Mouse (Mus musculus) thymus, adult 2 months (tissue): Measurements from ENCODE around the gene Stum. TPM values are rescaled to one million over a fixed set of nuclear protein-coding genes. Genes with fewer than 3 reads are reported as not detected.
A peak's percentile ranks its signal among the peaks of the same experiment; 100 is the strongest.
"Not testable (repeated sequence)": the region's sequence is repeated elsewhere in the genome, so short reads cannot be mapped to it uniquely, and the experiment has no call there.

ENCODE experiments used
- DNase-seq: peaks from one replicate; pipeline ENCODE4 v3.0.0; 2021
- H3K27ac ChIP-seq: fragments of 200-500 bp; 2 replicates; pipeline ENCODE4 v1.5.1; 2012; ENCODE audit warnings: low read length, control low read depth; ENCODE audit not compliant: control insufficient read depth, insufficient read depth
- H3K27me3 ChIP-seq: fragments of 200-500 bp; 2 replicates; pipeline ENCODE4 v1.6.1; 2012; ENCODE audit warnings: mild to moderate bottlenecking, low read length, moderate library complexity, mixed read lengths; ENCODE audit not compliant: control insufficient read depth, insufficient read depth
- H3K36me3 ChIP-seq: fragments of 200-500 bp; 2 replicates; pipeline ENCODE4 v1.6.1; 2012; ENCODE audit warnings: mild to moderate bottlenecking, low read length, moderate library complexity; ENCODE audit not compliant: control insufficient read depth, insufficient read depth
- H3K4me1 ChIP-seq: fragments of 200-500 bp; replicated peaks from 2 replicates; pipeline ENCODE4 v1.6.1; 2012; ENCODE audit warnings: low read length; ENCODE audit not compliant: control insufficient read depth, insufficient read depth
- H3K4me3 ChIP-seq: fragments of 200-500 bp; 2 replicates; pipeline ENCODE4 v1.5.1; 2012; ENCODE audit warnings: mild to moderate bottlenecking, low read length, control low read depth, moderate library complexity; ENCODE audit not compliant: control insufficient read depth, insufficient read depth
- CTCF ChIP-seq: fragments of 200-500 bp; IDR thresholded peaks from 2 replicates; pipeline ENCODE4 v1.5.1; 2012; ENCODE audit warnings: mild to moderate bottlenecking, control low read depth, low read length, moderate library complexity, borderline replicate concordance; ENCODE audit not compliant: control insufficient read depth, poor library complexity, insufficient read depth; ENCODE audit errors: extremely low read depth
- POLR2A ChIP-seq: fragments of 200-500 bp; IDR thresholded peaks from 2 replicates; pipeline ENCODE4 v1.6.1; 2012; ENCODE audit warnings: mild to moderate bottlenecking, low read length, control low read depth, moderate library complexity; ENCODE audit not compliant: control insufficient read depth, poor library complexity, insufficient read depth; ENCODE audit errors: extremely low read depth
- WGBS: fragments of 180-500 bp; shearing (Covaris S2); methylation state at CpG from one replicate; pipeline ENCODE4 v1.1.7; 2018; 5-methylcytosine and 5-hydroxymethylcytosine counted together
- polyA plus RNA-seq: library from polyadenylated mRNA; depleted of rRNA; stranded (reverse); fragments of >200 nt; gene quantifications from 2 replicates; pipeline ENCODE4 v1.2.3, GENCODE M21; 2012

Stum gene
- polyA plus RNA-seq, 1 experiment: 1.3 TPM

GRCm38 (mm10) chr1:180390321-180390731 is 93.0 kb downstream of the Stum start:
- WGBS: 1% methylated on average over 3 of the region's 3 CpGs
- H3K4me1 ChIP-seq: peaks cover 54% of the 10 kb centered on the region
- peak overlapping the region; percentile 70 for H3K27ac ChIP-seq
- no peaks in the 10 kb centered on the region for H3K27me3 ChIP-seq
- no peak for TF ChIP-seq CTCF
- no peak for TF ChIP-seq POLR2A
- peaks cover 8% of the 10 kb centered on the region for H3K36me3 ChIP-seq
- peak; percentile 75 for DNase-seq
- no peak overlapping the region for H3K4me3 ChIP-seq

- H3K4me1 ChIP-seq: peaks cover 59% of the 10 kb centered on the region
- DNase-seq, H3K36me3 ChIP-seq, H3K27me3 ChIP-seq, H3K4me3 ChIP-seq: not testable (repeated sequence)
- peak overlapping the region; percentile 95 for H3K27ac ChIP-seq
- WGBS: 88% methylated on average over 11 of the region's 11 CpGs
Observed at GRCm38 (mm10) chr1:180389213-180389760, 94.0 kb downstream of the Stum start.

GRCm38 (mm10) chr1:180388481-180388880 is 94.8 kb downstream of the Stum start:
- no peaks in the 10 kb centered on the region for H3K27me3 ChIP-seq
- peaks cover 55% of the 10 kb centered on the region for H3K4me1 ChIP-seq
- peak overlapping the region; percentile 95 for H3K27ac ChIP-seq
- no peaks in the 10 kb centered on the region for H3K36me3 ChIP-seq
- H3K4me3 ChIP-seq: no peak overlapping the region
- TF ChIP-seq CTCF: no peak
- TF ChIP-seq POLR2A: no peak
- WGBS: 27% methylated on average over 1 of the region's 1 CpGs
- peak; percentile 74 for DNase-seq

- TF ChIP-seq POLR2A: no peak
- TF ChIP-seq CTCF: no peak
- no peak for DNase-seq
- no peaks in the 10 kb centered on the region for H3K27me3 ChIP-seq
- H3K36me3 ChIP-seq: no peaks in the 10 kb centered on the region
- peak overlapping the region; percentile 95 for H3K27ac ChIP-seq
- peaks cover 49% of the 10 kb centered on the region for H3K4me1 ChIP-seq
- WGBS: 7% methylated on average over 11 of the region's 11 CpGs
- H3K4me3 ChIP-seq: peak overlapping the region; percentile 13
Observed at GRCm38 (mm10) chr1:180387750-180388480, 95.4 kb downstream of the Stum start.

GRCm38 (mm10) chr1:180386951-180387749 is 96.2 kb downstream of the Stum start:
- Histone ChIP-seq H3K27me3 (no peaks in the 10 kb centered on the region), H3K4me1 (peaks cover 42% of the 10 kb centered on the region), H3K4me3 (peak overlapping the region; percentile 32), H3K36me3 (no peaks in the 10 kb centered on the region), H3K27ac (peak overlapping the region; percentile 94)
- WGBS: 8% methylated on average over 27 of the region's 27 CpGs
- DNase-seq: peak; percentile 97
- TF ChIP-seq POLR2A (peak; percentile 54; the same call in 1 of the 2 replicates), CTCF (0 out of 2 replicates have a peak, but pooled peaks have one; percentile 27)

- no peak overlapping the region for H3K27ac ChIP-seq
- H3K27me3 ChIP-seq: no peaks in the 10 kb centered on the region
- TF ChIP-seq CTCF (no peak), POLR2A (no peak)
- peaks cover 32% of the 10 kb centered on the region for H3K4me1 ChIP-seq
- 97% methylated on average over 6 of the region's 6 CpGs for WGBS
- DNase-seq: no peak
- no peak overlapping the region for H3K4me3 ChIP-seq
- no peaks in the 10 kb centered on the region for H3K36me3 ChIP-seq
Observed at GRCm38 (mm10) chr1:180385308-180385707, 98.0 kb downstream of the Stum start.

- no peak overlapping the region for H3K27ac ChIP-seq
- peaks cover 30% of the 10 kb centered on the region for H3K4me1 ChIP-seq
- WGBS: 90% methylated on average over 10 of the region's 10 CpGs
- H3K27me3 ChIP-seq: no peaks in the 10 kb centered on the region
- no peak overlapping the region for H3K4me3 ChIP-seq
- TF ChIP-seq CTCF (no peak), POLR2A (no peak)
- H3K36me3 ChIP-seq: no peaks in the 10 kb centered on the region
- DNase-seq: no peak
Observed at GRCm38 (mm10) chr1:180384486-180384885, 98.8 kb downstream of the Stum start.
